Mouse (Mus musculus) kidney, embryonic 14.5 days (tissue): Measurements from ENCODE around the gene Cdk2. TPM values are rescaled to one million over a fixed set of nuclear protein-coding genes. Genes with fewer than 3 reads are reported as not detected.
"Not testable (repeated sequence)": the region's sequence is repeated elsewhere in the genome, so short reads cannot be mapped to it uniquely, and the experiment has no call there.

Source experiments
- ATAC-seq: fragments of 200-750 bp; cut with Nextera tagmentation; 2 replicates; pipeline ENCODE4 v1.8.0; 2017; ENCODE audit warnings: moderate number of reproducible peaks, mild to moderate bottlenecking, moderate TSS enrichment, moderate library complexity; ENCODE audit not compliant: low FRiP score, low TSS enrichment
- H3K27ac ChIP-seq: fragments of 300-500 bp; sonication (generic); 2 replicates; pipeline ENCODE4 v1.5.1; 2014; ENCODE audit warnings: low read depth, mild to moderate bottlenecking, low read length, moderate library complexity, mixed read lengths
- H3K27me3 ChIP-seq: fragments of 300-500 bp; sonication (generic); 2 replicates; pipeline ENCODE4 v1.6.1; 2014; ENCODE audit warnings: mild to moderate bottlenecking, low read length; ENCODE audit not compliant: control insufficient read depth, insufficient read depth
- H3K36me3 ChIP-seq: fragments of 300-500 bp; sonication (generic); 2 replicates; pipeline ENCODE4 v1.6.1; 2014; ENCODE audit warnings: low read length, mixed read lengths; ENCODE audit not compliant: control insufficient read depth, insufficient read depth
- H3K4me1 ChIP-seq: fragments of 300-500 bp; sonication (generic); 2 replicates; pipeline ENCODE4 v1.6.1; 2014; ENCODE audit warnings: low read length, mixed read lengths; ENCODE audit not compliant: control insufficient read depth, insufficient read depth
- H3K4me2 ChIP-seq: fragments of 300-500 bp; sonication (generic); replicated peaks from 2 replicates; pipeline ENCODE4 v1.6.1; 2014; ENCODE audit warnings: low read depth, mild to moderate bottlenecking, low read length
- H3K4me3 ChIP-seq: fragments of 300-500 bp; sonication (generic); 2 replicates; pipeline ENCODE4 v1.5.1; 2014; ENCODE audit warnings: mild to moderate bottlenecking, low read length
- H3K9ac ChIP-seq: fragments of 300-500 bp; sonication (generic); 2 replicates; pipeline ENCODE4 v1.6.1; 2014; ENCODE audit warnings: low read depth, mild to moderate bottlenecking, low read length, moderate library complexity
- H3K9me3 ChIP-seq: fragments of 300-500 bp; sonication (generic); 2 replicates; pipeline ENCODE4 v1.6.1; 2016; ENCODE audit warnings: low read length; ENCODE audit not compliant: control insufficient read depth
- WGBS: fragments of 180-500 bp; shearing (Covaris S2); extraction: QIAGEN DNeasy Blood & Tissue Kit; methylation state at CpG from one replicate; pipeline ENCODE4 v1.1.7; 2014; 5-methylcytosine and 5-hydroxymethylcytosine counted together
- polyA plus RNA-seq: library from polyadenylated mRNA; unstranded; fragments of >200 nt; fragmentation: Nextera tagmentation; extraction: Ambion mirVana; gene quantifications from 2 replicates; pipeline ENCODE4 v1.2.1, GENCODE M21; 2014

Cdk2 gene
- polyA plus RNA-seq, 1 experiment from 2014 or later, result 103 TPM

- Histone ChIP-seq H3K4me3 (peak overlapping the region; percentile 57), H3K36me3 (no peaks in the 10 kb centered on the region), H3K9me3 (no peaks in the 10 kb centered on the region), H3K27ac (no peak overlapping the region), H3K4me2 (peak overlapping the region; percentile 95), H3K9ac (peak overlapping the region; percentile 67), H3K27me3 (peaks cover 12% of the 10 kb centered on the region; the same call in 1 of the 2 replicates), H3K4me1 (peaks cover 11% of the 10 kb centered on the region; the same call in 1 of the 2 replicates)
- WGBS, result 0% methylated on average over 37 of the region's 37 CpGs
- ATAC-seq, result peak; percentile 50
Measured at GRCm38 (mm10) chr10:128743791-128744191, 39.0 kb upstream of the Cdk2 start.

- no peak for ATAC-seq
- H3K4me1 ChIP-seq, result peaks cover 11% of the 10 kb centered on the region; the same call in 1 of the 2 replicates
- no peaks in the 10 kb centered on the region for H3K9me3 ChIP-seq
- no peaks in the 10 kb centered on the region for H3K36me3 ChIP-seq
- WGBS, result 5% methylated on average over 7 of the region's 7 CpGs
- H3K4me2 ChIP-seq, result peak overlapping the region; percentile 95
- H3K4me3 ChIP-seq, result peak overlapping the region; percentile 57
- H3K27ac ChIP-seq, result no peak overlapping the region
- H3K9ac ChIP-seq, result peak overlapping the region; percentile 67; the same call in 1 of the 2 replicates
- peaks cover 12% of the 10 kb centered on the region; the same call in 1 of the 2 replicates for H3K27me3 ChIP-seq
Measured at GRCm38 (mm10) chr10:128743235-128743634, 38.4 kb upstream of the Cdk2 start.

DNA sequence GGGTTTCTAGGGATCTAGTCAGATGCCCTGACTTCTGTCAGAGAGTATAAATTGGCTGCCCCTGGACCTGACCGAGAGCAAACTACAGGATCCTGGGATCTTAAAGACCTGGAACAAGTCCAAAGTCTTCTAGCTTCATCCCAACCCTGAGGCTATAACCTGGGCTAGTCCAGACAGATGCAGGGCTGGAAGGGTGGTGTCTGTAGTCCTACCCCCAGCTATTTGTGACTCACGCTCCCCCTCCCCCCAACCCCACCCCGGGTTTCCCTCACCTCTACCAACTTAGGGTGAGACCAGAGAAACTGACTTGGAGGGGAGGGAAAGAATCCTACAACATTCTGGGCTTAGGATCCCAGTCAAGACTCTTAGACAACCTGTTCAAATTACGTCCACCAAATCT is 37.8 kb upstream of the Cdk2 start:
- no peaks in the 10 kb centered on the region for H3K9me3 ChIP-seq
- no peak for ATAC-seq
- H3K36me3 ChIP-seq, result no peaks in the 10 kb centered on the region
- no peak overlapping the region for H3K9ac ChIP-seq
- peak overlapping the region; percentile 95 for H3K4me2 ChIP-seq
- H3K27ac ChIP-seq, result no peak overlapping the region
- peak overlapping the region; percentile 57; the same call in 1 of the 2 replicates for H3K4me3 ChIP-seq
- H3K27me3 ChIP-seq, result peaks cover 12% of the 10 kb centered on the region; the same call in 1 of the 2 replicates
- WGBS, result 32% methylated on average over 4 of the region's 4 CpGs
- peaks cover 11% of the 10 kb centered on the region; the same call in 1 of the 2 replicates for H3K4me1 ChIP-seq

DNA sequence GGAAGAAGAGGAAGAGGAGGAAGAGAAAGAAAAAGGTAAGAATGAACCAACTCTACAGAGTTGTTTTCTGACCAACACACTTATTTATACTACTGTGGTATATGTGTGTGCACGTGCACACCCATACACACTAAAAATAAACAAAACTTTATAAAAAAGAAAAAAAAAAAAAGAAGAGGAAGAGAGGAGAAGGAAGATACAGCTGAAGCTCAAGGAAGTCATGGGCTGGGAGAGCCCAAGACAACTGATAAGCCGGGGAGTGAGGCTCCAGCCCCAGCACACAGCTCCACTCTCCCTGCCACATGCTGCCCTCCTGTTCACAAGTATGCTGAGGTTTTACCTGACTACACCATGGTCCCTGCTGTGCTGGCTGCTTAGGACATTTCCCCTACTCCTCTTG is 35.5 kb upstream of the Cdk2 start:
- Histone ChIP-seq H3K9ac (no peak overlapping the region), H3K4me1 (peaks cover 9% of the 10 kb centered on the region; the same call in 1 of the 2 replicates), H3K36me3 (no peaks in the 10 kb centered on the region), H3K4me3 (no peak overlapping the region), H3K4me2 (no peak overlapping the region), H3K27me3 (peaks cover 12% of the 10 kb centered on the region; the same call in 1 of the 2 replicates), H3K27ac (no peak overlapping the region), H3K9me3 (no peaks in the 10 kb centered on the region)
- no peak for ATAC-seq
- WGBS, result 71% methylated on average over 2 of the region's 2 CpGs

DNA sequence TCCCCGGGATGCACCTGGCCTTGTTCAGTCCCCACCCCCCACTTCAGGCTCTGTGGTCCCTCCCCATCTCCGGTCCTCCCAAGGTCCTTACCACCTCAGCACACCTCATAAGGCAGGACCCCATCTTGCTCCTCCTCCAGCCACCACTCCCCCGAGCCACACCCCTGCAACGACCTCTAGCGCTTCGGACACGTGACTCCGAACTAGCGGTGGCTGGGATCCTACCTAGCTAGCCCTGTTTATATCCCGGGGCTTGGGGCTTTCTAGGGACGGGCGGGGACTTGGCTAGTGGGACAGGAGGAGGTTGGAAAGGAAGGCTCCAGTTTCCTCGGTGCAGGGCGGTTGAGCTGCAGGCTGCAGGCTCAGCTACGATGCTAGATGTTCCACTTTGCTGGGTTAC is 32.6 kb upstream of the Cdk2 start:
- WGBS, result 3% methylated on average over 15 of the region's 15 CpGs
- H3K4me2 ChIP-seq, result peak overlapping the region; percentile 39
- peaks cover 8% of the 10 kb centered on the region; the same call in 1 of the 2 replicates for H3K27me3 ChIP-seq
- no peaks in the 10 kb centered on the region for H3K4me1 ChIP-seq
- H3K9me3 ChIP-seq, result no peaks in the 10 kb centered on the region
- no peaks in the 10 kb centered on the region for H3K36me3 ChIP-seq
- no peak overlapping the region for H3K9ac ChIP-seq
- no peak overlapping the region for H3K27ac ChIP-seq
- H3K4me3 ChIP-seq, result peak overlapping the region; percentile 20
- peak; percentile 71 for ATAC-seq

DNA sequence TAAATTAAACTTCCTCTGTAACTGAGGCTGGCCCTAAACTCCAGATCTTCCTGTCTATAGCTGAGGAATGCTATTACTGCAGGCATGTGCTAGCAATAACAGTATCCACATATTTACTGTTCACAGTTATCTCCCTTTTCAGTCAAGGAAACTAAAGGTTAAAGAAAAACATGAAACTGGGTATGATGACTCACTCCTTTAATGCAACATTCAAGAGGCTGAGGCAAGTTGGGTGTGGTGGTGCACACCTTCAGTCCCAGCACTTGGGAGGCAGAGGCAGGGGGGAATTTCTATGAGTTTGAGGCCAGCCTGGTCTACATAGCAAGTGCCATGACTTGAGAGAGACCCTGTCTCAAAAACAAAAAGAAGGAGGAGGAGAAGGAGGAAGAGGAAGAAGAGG is 27.2 kb upstream of the Cdk2 start:
- ATAC-seq, result no peak
- no peaks in the 10 kb centered on the region for H3K9me3 ChIP-seq
- no peak overlapping the region for H3K9ac ChIP-seq
- no peaks in the 10 kb centered on the region for H3K36me3 ChIP-seq
- no peaks in the 10 kb centered on the region for H3K27me3 ChIP-seq
- no peak overlapping the region for H3K4me3 ChIP-seq
- no peaks in the 10 kb centered on the region for H3K4me1 ChIP-seq
- H3K4me2 ChIP-seq, result no peak overlapping the region
- H3K27ac ChIP-seq, result no peak overlapping the region

DNA sequence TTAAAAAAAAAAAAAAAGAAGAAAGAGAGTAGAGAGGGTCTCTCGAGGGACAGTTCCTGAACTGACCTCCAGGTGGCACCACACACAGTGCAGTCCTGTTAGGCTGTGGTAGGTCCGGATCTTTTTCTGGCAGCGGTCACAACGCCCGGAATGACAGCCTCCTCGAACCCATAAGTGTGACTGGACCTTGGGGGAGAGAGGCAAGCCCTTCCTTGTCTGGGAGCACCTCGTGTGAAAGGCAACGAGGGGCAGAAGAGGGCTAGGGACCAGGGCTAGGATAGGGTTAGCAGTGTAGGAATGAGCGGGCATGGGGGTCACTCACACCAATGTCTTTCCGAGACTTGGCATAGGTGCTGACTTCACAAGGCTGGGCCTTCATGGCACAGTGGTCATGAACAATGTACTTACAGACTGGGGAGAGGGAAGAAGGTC is 26.2 kb upstream of the Cdk2 start:
- ATAC-seq, result peak; percentile 82
- Histone ChIP-seq H3K4me1 (no peaks in the 10 kb centered on the region), H3K4me3 (no peak overlapping the region), H3K9me3 (no peaks in the 10 kb centered on the region), H3K36me3 (no peaks in the 10 kb centered on the region), H3K9ac (no peak overlapping the region), H3K27ac (no peak overlapping the region), H3K4me2 (no peak overlapping the region; the same call in 1 of the 2 replicates), H3K27me3 (no peaks in the 10 kb centered on the region)
- WGBS, result 16% methylated on average over 10 of the region's 10 CpGs

GRCm38 (mm10) chr10:128728059-128728458 is 23.2 kb upstream of the Cdk2 start:
- Histone ChIP-seq H3K27ac (no peak overlapping the region), H3K9me3 (no peaks in the 10 kb centered on the region), H3K4me3 (no peak overlapping the region), H3K4me1 (no peaks in the 10 kb centered on the region), H3K36me3 (no peaks in the 10 kb centered on the region), H3K27me3 (no peaks in the 10 kb centered on the region), H3K4me2 (no peak overlapping the region), H3K9ac (no peak overlapping the region)
- no peak for ATAC-seq
- WGBS, result 89% methylated on average over 5 of the region's 5 CpGs

DNA sequence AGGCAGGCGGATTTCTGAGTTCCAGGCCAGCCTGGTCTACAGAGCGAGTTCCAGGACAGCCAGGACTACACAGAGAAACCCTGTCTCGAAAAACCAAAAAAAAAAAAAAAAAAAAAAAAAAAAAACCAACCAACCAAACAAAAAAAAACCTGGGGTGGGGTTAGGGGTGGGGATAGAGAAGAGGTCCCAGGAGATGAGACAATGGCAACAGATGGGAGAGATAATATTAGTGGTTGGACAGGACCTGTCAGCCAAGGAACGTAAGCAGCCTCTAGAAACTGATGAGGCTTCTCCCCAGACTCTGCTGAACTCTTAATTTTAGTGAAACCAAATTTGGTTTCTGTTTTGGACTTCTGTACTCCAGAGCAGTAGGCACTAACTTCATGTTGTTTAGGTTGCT is 20.6 kb upstream of the Cdk2 start:
- not testable (repeated sequence) for H3K27ac ChIP-seq, H3K4me2 ChIP-seq, H3K9me3 ChIP-seq, H3K4me1 ChIP-seq, H3K27me3 ChIP-seq, H3K36me3 ChIP-seq, H3K9ac ChIP-seq, ATAC-seq, H3K4me3 ChIP-seq
- WGBS, result 67% methylated on average over 3 of the region's 4 CpGs
